Mouse (Mus musculus): Measurements from ENCODE around the gene Zbtb49. TPM values are rescaled to one million over a fixed set of nuclear protein-coding genes. Genes with fewer than 3 reads are reported as not detected.

Gene Zbtb49
- polyA plus RNA-seq, 1 experiment from 2014 or later: 20.8 TPM

DNA sequence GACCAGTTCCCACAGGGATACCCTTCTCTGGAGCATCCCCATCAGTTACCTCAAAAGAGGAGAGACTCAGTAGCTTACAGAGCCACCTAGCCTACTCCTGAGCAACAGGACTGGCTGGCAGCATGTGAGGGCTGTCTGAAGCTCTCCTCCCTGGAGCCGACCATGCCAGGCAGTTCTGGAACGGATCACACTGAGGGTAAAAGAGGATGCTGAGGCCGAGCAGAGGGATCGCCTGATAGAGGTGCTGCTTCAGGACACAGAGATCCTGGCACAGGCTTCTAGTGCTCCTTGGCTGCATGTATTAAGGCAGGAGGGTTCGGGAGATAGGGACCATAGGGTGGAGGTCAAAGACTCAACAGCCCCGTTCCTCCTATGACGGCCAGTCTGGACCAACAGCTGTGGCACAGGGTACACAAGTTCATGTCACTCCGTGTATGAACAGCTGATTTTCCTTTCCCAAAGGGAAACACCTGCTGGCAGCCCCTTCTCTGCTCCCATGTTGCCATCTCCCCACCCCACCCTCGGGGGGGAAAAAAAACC lies 62.7 kb downstream of the Zbtb49 start:
- H3K4me2 ChIP-seq (ENCODE audit: low read depth, low read length, severe bottlenecking): peak overlapping the region; percentile 70
- ATAC-seq (replicated peaks; ENCODE audit: low FRiP score): no peak
- H3K27ac ChIP-seq (ENCODE audit: low read depth, low read length): no peak overlapping the region
- H3K9ac ChIP-seq (ENCODE audit: low read length): peak overlapping the region; percentile 99
- 80% methylated on average over 9 of the region's 9 CpGs for WGBS
- no peak for DNase-seq (ENCODE audit: low spot score)
- H3K36me3 ChIP-seq (ENCODE audit: control insufficient read depth, insufficient read depth, low read length): peaks cover 35% of the 10 kb centered on the region
- peak overlapping the region; percentile 86 for H3K4me3 ChIP-seq (ENCODE audit: low read depth, low read length)
- H3K4me1 ChIP-seq (replicated peaks; ENCODE audit: control insufficient read depth, insufficient read depth, low read length): peaks cover 3% of the 10 kb centered on the region; the same call in 1 of the 2 replicates
- no peaks in the 10 kb centered on the region for H3K9me3 ChIP-seq (ENCODE audit: control insufficient read depth, low read length)
- 0 out of 2 replicates have a peak, but pooled peaks cover 4% of the 10 kb centered on the region for H3K27me3 ChIP-seq (ENCODE audit: control insufficient read depth, insufficient read depth, low read length)

DNA sequence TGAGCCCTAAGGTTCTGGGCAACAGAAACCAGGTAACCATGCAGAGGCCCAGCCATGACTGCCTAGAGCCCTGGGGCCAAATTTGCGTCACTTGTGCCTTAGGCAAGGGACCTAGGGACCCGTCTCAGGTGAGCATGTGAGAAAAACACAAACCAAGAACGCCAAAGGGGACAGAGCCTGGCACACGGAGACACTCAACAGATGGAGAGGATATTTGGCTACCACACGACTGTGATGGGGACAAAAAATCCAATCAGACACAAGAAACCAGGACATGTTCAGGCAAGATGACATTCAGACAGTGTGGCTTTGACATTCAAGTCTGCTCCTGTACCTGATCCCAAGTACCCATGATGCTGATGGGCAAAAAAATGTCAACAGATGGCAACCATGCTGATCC lies 66.6 kb downstream of the Zbtb49 start:
- Histone ChIP-seq H3K4me2 (ENCODE audit: low read depth, low read length, severe bottlenecking) (no peak overlapping the region), H3K36me3 (ENCODE audit: control insufficient read depth, insufficient read depth, low read length) (peaks cover 46% of the 10 kb centered on the region), H3K4me3 (ENCODE audit: low read depth, low read length) (no peak overlapping the region), H3K9me3 (ENCODE audit: control insufficient read depth, low read length) (no peaks in the 10 kb centered on the region), H3K27me3 (ENCODE audit: control insufficient read depth, insufficient read depth, low read length) (no peaks in the 10 kb centered on the region), H3K27ac (ENCODE audit: low read depth, low read length) (no peak overlapping the region), H3K9ac (ENCODE audit: low read length) (no peak overlapping the region), H3K4me1 (replicated peaks; ENCODE audit: control insufficient read depth, insufficient read depth, low read length) (peaks cover 6% of the 10 kb centered on the region; the same call in 1 of the 2 replicates)
- WGBS: 87% methylated on average over 5 of the region's 5 CpGs
- DNase-seq (ENCODE audit: low spot score) (no peak), ATAC-seq (replicated peaks; ENCODE audit: low FRiP score) (no peak)

DNA sequence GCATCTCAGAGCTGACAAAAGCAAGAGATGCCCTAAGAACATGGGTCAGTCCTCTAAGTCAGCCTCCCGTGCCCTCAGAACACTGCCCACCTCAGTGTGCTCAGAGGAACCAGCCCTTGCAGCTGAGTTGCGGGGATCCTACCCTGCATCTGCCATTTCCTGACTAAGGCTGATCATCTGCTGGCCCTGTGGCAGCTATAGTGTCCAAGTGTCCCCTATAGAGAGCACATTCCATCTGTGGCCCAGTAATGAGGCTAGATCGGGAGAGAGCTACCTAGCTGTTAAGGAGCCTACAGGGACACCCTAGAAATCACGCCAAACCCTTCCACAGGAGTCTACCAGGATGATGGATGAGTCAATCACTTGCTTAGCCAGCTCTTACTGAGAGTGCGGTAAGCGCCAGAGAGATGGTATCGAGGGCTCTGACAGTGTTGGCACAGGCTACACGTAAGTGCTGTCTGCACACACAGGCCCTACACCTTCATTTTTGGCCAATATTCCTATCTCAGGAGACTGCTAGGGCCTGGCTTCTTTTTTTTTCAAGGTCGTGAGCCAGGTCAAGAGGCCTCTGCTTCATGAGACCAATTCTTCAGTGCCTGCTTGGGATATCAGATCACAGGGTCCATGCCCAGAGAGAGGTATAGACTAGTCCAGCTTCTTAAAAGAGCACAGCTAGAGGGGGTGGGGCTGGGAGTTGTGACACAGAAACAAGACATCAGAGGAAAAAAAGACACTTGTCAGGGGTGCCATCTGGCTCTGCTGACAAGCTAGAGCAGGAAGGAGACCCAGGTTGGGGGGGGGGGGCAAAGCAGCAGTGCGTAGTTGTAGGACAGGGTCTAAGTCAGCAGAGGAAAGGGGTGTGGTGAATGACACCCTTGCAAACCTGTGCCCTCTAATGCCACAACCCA lies 67.8 kb downstream of the Zbtb49 start:
- ATAC-seq (replicated peaks; ENCODE audit: low FRiP score) (no peak), DNase-seq (ENCODE audit: low spot score) (no peak)
- Histone ChIP-seq H3K27ac (ENCODE audit: low read depth, low read length) (no peak overlapping the region), H3K4me2 (ENCODE audit: low read depth, low read length, severe bottlenecking) (no peak overlapping the region), H3K9ac (ENCODE audit: low read length) (no peak overlapping the region), H3K4me3 (ENCODE audit: low read depth, low read length) (no peak overlapping the region), H3K27me3 (ENCODE audit: control insufficient read depth, insufficient read depth, low read length) (no peaks in the 10 kb centered on the region), H3K9me3 (ENCODE audit: control insufficient read depth, low read length) (no peaks in the 10 kb centered on the region), H3K36me3 (ENCODE audit: control insufficient read depth, insufficient read depth, low read length) (peaks cover 48% of the 10 kb centered on the region), H3K4me1 (replicated peaks; ENCODE audit: control insufficient read depth, insufficient read depth, low read length) (peaks cover 6% of the 10 kb centered on the region; the same call in 1 of the 2 replicates)
- 90% methylated on average over 10 of the region's 10 CpGs for WGBS

DNA sequence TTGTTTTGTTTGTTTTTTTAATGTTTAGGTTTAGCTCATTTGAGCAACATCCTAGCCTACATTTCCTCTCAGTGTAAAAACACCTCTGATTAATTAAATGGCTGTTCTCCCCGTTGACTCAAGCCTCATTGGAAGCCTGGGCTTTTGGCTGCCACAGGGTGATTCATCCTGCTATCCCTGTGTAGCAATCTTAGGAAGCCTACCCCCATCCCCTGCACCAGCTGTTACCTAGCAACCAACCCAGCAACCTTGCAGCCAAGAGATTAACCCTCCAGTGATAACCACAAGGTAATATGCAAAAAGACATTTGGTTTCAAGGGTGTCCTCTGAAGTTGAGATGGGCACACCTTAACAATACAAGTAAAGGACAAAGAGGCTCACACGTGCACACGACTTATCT lies 69.0 kb downstream of the Zbtb49 start:
- H3K27me3 ChIP-seq (ENCODE audit: control insufficient read depth, insufficient read depth, low read length): no peaks in the 10 kb centered on the region
- H3K27ac ChIP-seq (ENCODE audit: low read depth, low read length): no peak overlapping the region
- H3K4me1 ChIP-seq (replicated peaks; ENCODE audit: control insufficient read depth, insufficient read depth, low read length): peaks cover 3% of the 10 kb centered on the region; the same call in 1 of the 2 replicates
- WGBS: 65% methylated on average over 3 of the region's 3 CpGs
- H3K4me2 ChIP-seq (ENCODE audit: low read depth, low read length, severe bottlenecking): no peak overlapping the region
- ATAC-seq (replicated peaks; ENCODE audit: low FRiP score) (no peak), DNase-seq (ENCODE audit: low spot score) (no peak)
- H3K4me3 ChIP-seq (ENCODE audit: low read depth, low read length): no peak overlapping the region
- no peak overlapping the region for H3K9ac ChIP-seq (ENCODE audit: low read length)
- no peaks in the 10 kb centered on the region for H3K9me3 ChIP-seq (ENCODE audit: control insufficient read depth, low read length)
- H3K36me3 ChIP-seq (ENCODE audit: control insufficient read depth, insufficient read depth, low read length): peaks cover 38% of the 10 kb centered on the region

DNA sequence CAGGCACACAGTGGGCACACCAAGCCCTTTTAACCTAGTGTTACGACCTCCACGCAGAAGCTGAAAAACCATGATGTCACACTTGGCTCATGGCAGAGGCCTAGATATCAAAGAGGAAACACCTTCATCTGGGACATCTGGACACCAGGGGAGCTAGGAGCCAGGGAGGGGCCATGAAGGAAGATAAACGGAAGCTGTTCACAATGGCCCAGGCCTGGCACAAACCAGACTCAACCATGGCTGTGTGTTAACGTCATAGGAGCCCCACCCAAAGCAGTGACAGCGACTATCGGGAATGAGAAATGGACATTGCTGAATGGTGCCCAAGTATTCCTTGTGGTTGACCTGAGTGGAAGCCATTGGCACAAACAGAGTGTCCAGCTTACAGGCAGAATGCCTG lies 73.7 kb downstream of the Zbtb49 start:
- DNase-seq (ENCODE audit: low spot score) (no peak), ATAC-seq (replicated peaks; ENCODE audit: low FRiP score) (no peak)
- no peak overlapping the region for H3K4me2 ChIP-seq (ENCODE audit: low read depth, low read length, severe bottlenecking)
- H3K9me3 ChIP-seq (ENCODE audit: control insufficient read depth, low read length): no peaks in the 10 kb centered on the region
- H3K36me3 ChIP-seq (ENCODE audit: control insufficient read depth, insufficient read depth, low read length): peaks cover 13% of the 10 kb centered on the region
- WGBS: 93% methylated on average over 6 of the region's 6 CpGs
- no peaks in the 10 kb centered on the region for H3K27me3 ChIP-seq (ENCODE audit: control insufficient read depth, insufficient read depth, low read length)
- H3K9ac ChIP-seq (ENCODE audit: low read length): no peak overlapping the region
- no peak overlapping the region for H3K27ac ChIP-seq (ENCODE audit: low read depth, low read length)
- no peaks in the 10 kb centered on the region for H3K4me1 ChIP-seq (replicated peaks; ENCODE audit: control insufficient read depth, insufficient read depth, low read length)
- H3K4me3 ChIP-seq (ENCODE audit: low read depth, low read length): no peak overlapping the region

DNA sequence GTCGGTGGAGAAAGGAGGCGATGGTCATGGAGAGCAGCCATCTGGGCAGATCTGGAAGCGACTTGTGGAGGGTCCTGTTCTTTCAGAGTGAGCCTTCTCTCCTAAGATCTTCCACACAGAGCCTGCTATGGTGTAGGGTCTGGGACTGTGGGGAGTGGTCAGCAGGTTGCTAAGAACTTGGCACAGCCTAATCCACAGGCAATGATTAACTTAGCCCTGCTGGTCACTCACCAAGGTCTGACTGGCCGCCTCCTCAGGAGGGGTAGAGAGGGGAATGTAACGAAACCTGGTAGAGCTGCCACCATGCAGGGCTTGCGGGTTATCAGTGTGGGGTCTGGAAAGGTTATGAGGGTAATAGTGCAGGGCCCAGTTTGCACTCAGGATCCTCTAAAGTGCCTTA lies 79.4 kb downstream of the Zbtb49 start:
- H3K36me3 ChIP-seq (ENCODE audit: control insufficient read depth, insufficient read depth, low read length): peaks cover 18% of the 10 kb centered on the region
- H3K4me2 ChIP-seq (ENCODE audit: low read depth, low read length, severe bottlenecking): no peak overlapping the region
- no peak for ATAC-seq (replicated peaks; ENCODE audit: low FRiP score)

More for the DNA sequence above, 79.4 kb downstream of the Zbtb49 start:
- H3K27me3 ChIP-seq (ENCODE audit: control insufficient read depth, insufficient read depth, low read length): no peaks in the 10 kb centered on the region
- no peak overlapping the region for H3K4me3 ChIP-seq (ENCODE audit: low read depth, low read length)
- no peak overlapping the region for H3K9ac ChIP-seq (ENCODE audit: low read length)
- WGBS: 95% methylated on average over 6 of the region's 6 CpGs
- H3K4me1 ChIP-seq (replicated peaks; ENCODE audit: control insufficient read depth, insufficient read depth, low read length): no peaks in the 10 kb centered on the region
- no peaks in the 10 kb centered on the region for H3K9me3 ChIP-seq (ENCODE audit: control insufficient read depth, low read length)
- no peak for DNase-seq (ENCODE audit: low spot score)
- no peak overlapping the region for H3K27ac ChIP-seq (ENCODE audit: low read depth, low read length)

Other genes starting within 250 kb of the Zbtb49 start
- 47.8 and 53.5 TPM in 2 replicates for gene Stx18, start 181.7 kb downstream of the Zbtb49 start, polyA plus RNA-seq (2014; fragmentation: Nextera tagmentation; extraction: Ambion mirVana)
- 54.3 and 76.1 TPM in 2 replicates for gene Nsg1, start 60.5 kb downstream of the Zbtb49 start, polyA plus RNA-seq (2014; fragmentation: Nextera tagmentation; extraction: Ambion mirVana)
- 140 and 143 TPM in 2 replicates for gene Lyar, start within 50 bp of the Zbtb49 start, polyA plus RNA-seq (2014; fragmentation: Nextera tagmentation; extraction: Ambion mirVana)
- gene Tmem128, start 39.7 kb upstream of the Zbtb49 start, polyA plus RNA-seq (2014; fragmentation: Nextera tagmentation; extraction: Ambion mirVana): 82.6 and 100 TPM in 2 replicates
- gene Otop1, start 55.5 kb upstream of the Zbtb49 start, polyA plus RNA-seq (2014; fragmentation: Nextera tagmentation; extraction: Ambion mirVana): not detected in 2 replicates
- not detected in 2 replicates for gene Drd5, start 98.9 kb upstream of the Zbtb49 start, polyA plus RNA-seq (2014; fragmentation: Nextera tagmentation; extraction: Ambion mirVana)

All from forebrain, embryonic 11.5 days (tissue).